Mouse (Mus musculus) lung, adult 2 months (tissue): ENCODE data around the gene Myo1c.

Experiments
- CTCF ChIP-seq: fragments of 200-500 bp; IDR thresholded peaks from 2 replicates; pipeline ENCODE4 v1.5.1; 2011; ENCODE audit warnings: mild to moderate bottlenecking, low read length, control low read depth; ENCODE audit not compliant: insufficient read depth
- POLR2A ChIP-seq: fragments of 200-500 bp; IDR thresholded peaks from 2 replicates; pipeline ENCODE4 v1.6.1; 2011; ENCODE audit warnings: low read depth, mild to moderate bottlenecking, control low read depth, low read length, borderline replicate concordance; ENCODE audit errors: extremely low read depth

DNA sequence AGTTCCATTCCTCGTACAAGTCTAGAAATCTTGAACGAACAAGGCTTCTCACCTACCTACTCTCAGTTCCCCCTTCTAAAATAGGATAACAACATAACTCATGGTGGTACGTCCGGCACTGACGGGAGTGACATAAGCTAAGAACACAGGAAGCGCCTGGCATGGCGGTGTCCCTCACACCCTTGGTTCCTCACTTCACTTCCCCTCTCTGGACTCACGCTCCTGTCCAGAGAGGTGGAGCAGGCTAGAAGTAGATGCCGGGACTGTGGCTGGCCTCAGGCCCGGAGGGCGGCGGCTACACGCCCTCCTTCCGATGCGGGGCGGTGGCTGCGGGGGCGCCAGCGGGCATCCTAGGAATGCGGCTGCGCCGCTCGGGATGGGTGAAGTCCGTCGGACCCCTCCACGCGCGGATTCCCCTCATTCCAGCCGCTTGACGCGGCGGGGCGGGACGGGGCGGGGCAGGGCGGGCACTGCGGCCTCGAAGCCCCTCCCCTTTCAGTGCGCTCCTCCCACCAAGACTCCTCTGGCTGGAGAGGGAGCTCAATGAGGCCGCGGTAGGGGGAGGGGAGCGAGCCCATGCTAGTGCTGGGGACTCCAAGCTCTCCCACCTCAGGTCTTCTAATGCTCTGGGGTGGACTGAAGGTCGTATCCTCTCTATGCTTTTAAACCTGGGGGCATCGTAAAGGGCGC lies 3.6 kb downstream of the Myo1c start:
- no peak for TF ChIP-seq CTCF
- TF ChIP-seq POLR2A = peak; percentile 80; the same call in 1 of the 2 replicates
